Mouse (Mus musculus) cortical plate, adult 2 months (tissue): ENCODE results near the gene Rims1.

ENCODE experiments used
- CTCF ChIP-seq: fragments of 200-500 bp; IDR thresholded peaks from 2 replicates; pipeline ENCODE4 v1.5.1; 2011; ENCODE audit warnings: mild to moderate bottlenecking, control low read depth, low read length; ENCODE audit not compliant: insufficient read depth; ENCODE audit errors: extremely low read depth
- POLR2A ChIP-seq: fragments of 200-500 bp; IDR thresholded peaks from 2 replicates; pipeline ENCODE4 v1.6.1; 2011; ENCODE audit warnings: mild to moderate bottlenecking, low read length, control low read depth; ENCODE audit not compliant: insufficient read depth; ENCODE audit errors: extremely low read depth

DNA sequence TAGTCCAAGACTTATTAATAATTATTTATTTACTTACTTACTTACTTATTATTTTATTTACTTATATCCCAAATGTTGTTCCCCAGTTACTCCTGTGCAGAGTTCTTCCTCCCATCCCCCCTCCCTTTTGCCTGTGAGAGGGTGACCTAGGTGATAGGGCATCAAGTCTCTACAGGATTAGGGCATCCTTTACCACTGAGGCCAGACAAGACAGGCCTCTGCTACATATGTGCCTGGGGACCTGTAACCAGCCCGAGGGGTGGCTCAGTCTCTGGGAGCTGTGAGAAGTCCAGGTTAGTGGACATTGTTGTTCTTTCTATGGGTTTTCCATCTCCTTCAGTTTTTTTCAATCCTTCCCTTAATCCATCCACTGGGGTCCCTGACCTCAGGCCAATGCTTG lies 156.4 kb downstream of the Rims1 start:
- TF ChIP-seq CTCF (no peak), POLR2A (no peak)
